Mouse (Mus musculus) G1E (cell line): ENCODE measurements around the gene Zic5.

Source experiments
- CTCF ChIP-seq: IDR thresholded peaks from 2 replicates; pipeline ENCODE4 v1.5.1; 2012; ENCODE audit warnings: low read depth, low read length, inconsistent platforms, mixed read lengths
- POLR2AphosphoS5 ChIP-seq: IDR thresholded peaks from 2 replicates; pipeline ENCODE4 v1.6.1; 2012; ENCODE audit warnings: low read depth, low read length, inconsistent platforms; ENCODE audit not compliant: insufficient replicate concordance
- TAL1 ChIP-seq: conservative IDR thresholded peaks from 2 replicates; pipeline ENCODE4 v1.6.1; 2012; ENCODE audit warnings: low read depth, low read length, inconsistent platforms, mixed read lengths

GRCm38 (mm10) chr14:122489686-122490414 is 24.4 kb upstream of the Zic5 start:
- TF ChIP-seq CTCF (no peak), TAL1 (no peak), POLR2AphosphoS5 (no peak)
